Comparison of ENCODE assay signal across 8 mouse cellular contexts in the genomic region with DNA sequence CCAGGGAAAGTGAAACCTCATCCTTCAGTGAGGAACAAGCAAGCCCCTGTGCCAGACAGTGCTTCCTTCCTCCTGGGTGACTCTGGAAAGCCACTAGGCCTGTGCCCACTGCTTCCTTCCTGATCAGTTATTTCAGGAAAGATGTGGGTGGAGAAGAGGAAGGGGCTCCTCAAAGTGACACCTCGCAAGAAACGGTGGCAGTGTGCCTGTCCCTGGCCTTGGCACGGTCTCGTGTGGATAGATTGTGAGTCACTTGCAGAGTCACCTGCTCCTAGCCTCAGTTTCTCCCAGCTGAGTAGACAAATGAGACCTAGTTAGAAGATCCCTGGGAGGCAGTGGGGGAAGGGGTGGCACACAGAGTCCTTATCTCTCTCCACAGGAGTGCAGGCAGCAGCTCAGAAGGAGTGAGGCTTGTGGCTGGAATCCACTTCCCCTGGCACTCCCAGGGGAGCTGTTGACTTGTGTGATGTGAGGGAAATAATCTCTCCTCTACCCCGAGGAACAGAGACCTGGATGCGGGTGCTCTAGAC. TPM values are rescaled to one million over a fixed set of nuclear protein-coding genes. Genes with fewer than 3 reads are reported as not detected.
A peak's percentile ranks its signal among the peaks of the same experiment; 100 is the strongest.
DNase-seq lines count a peak whose midpoint lies in the region; ATAC-seq and TF ChIP-seq lines count a peak whose summit lies in the region.

No protein-coding gene starts in this region.

- TF ChIP-seq CTCF in bone marrow macrophage, adult 2 months (IDR thresholded peaks at IDR 0.05; ENCODE audit: low read depth, low read length), result no peak
- no peak for TF ChIP-seq CTCF in lung, embryonic 14.5 days (IDR thresholded peaks at IDR 0.05; ENCODE audit: low read depth)

- H3K4me2 ChIP-seq in heart, embryonic 11.5 days, result peak overlapping the region; percentile 55
- no peak overlapping the region for H3K4me2 ChIP-seq in kidney, embryonic 14.5 days (replicated peaks; ENCODE audit: low read depth, low read length)
- peak overlapping the region; percentile 38 for H3K4me2 ChIP-seq in lung, embryonic 14.5 days

- H3K27ac ChIP-seq in bone marrow macrophage, adult 2 months (ENCODE audit: insufficient read depth, low read depth, low read length), result peak overlapping the region; percentile 94
- peak overlapping the region; percentile 93 for H3K27ac ChIP-seq in heart, embryonic 11.5 days (ENCODE audit: low read depth, low read length)
- peak overlapping the region; percentile 31; the same call in 1 of the 2 replicates for H3K27ac ChIP-seq in kidney, embryonic 14.5 days (ENCODE audit: low read depth, low read length)
- H3K27ac ChIP-seq in lung, embryonic 14.5 days (ENCODE audit: low read depth), result peak overlapping the region; percentile 79

- H3K36me3 ChIP-seq in heart, embryonic 11.5 days (ENCODE audit: control insufficient read depth, insufficient read depth, low read length), result no peaks in the 10 kb centered on the region
- no peaks in the 10 kb centered on the region; the same call in 1 of the 2 replicates for H3K36me3 ChIP-seq in kidney, embryonic 14.5 days (ENCODE audit: control insufficient read depth, insufficient read depth, low read length)
- no peaks in the 10 kb centered on the region for H3K36me3 ChIP-seq in lung, embryonic 14.5 days (ENCODE audit: insufficient read depth)

- WGBS in heart, embryonic 11.5 days (ENCODE audit: insufficient replicate concordance), result 30% methylated on average over 6 of the region's 6 CpGs
- 55% methylated on average over 6 of the region's 6 CpGs for WGBS in kidney, embryonic 14.5 days
- WGBS in lung, embryonic 14.5 days, result 44% methylated on average over 6 of the region's 6 CpGs

- TF ChIP-seq POLR2A in bone marrow macrophage, adult 2 months (IDR thresholded peaks at IDR 0.05; ENCODE audit: borderline replicate concordance, low read depth, low read length), result no peak

- intact Hi-C loops in gastrocnemius, postnatal 36 days (cut with DNase I), result loop anchor here (5.0 kb wide), 1 partner anchor 33 kb away; no protein-coding TSS in a partner anchor

- H3K4me1 ChIP-seq in bone marrow macrophage, adult 2 months (ENCODE audit: control insufficient read depth, insufficient read depth, low read length), result peaks cover 76% of the 10 kb centered on the region
- H3K4me1 ChIP-seq in heart, embryonic 11.5 days (ENCODE audit: control insufficient read depth, insufficient read depth, low read length), result peaks cover 81% of the 10 kb centered on the region
- peaks cover 22% of the 10 kb centered on the region; the same call in 1 of the 2 replicates for H3K4me1 ChIP-seq in kidney, embryonic 14.5 days (ENCODE audit: control insufficient read depth, insufficient read depth, low read length)
- H3K4me1 ChIP-seq in lung, embryonic 14.5 days (ENCODE audit: insufficient read depth), result peaks cover 24% of the 10 kb centered on the region

- peak; percentile 82 for ATAC-seq in heart, embryonic 11.5 days (replicated peaks; ENCODE audit: insufficient number of reproducible peaks, low FRiP score, low TSS enrichment)
- ATAC-seq in kidney, embryonic 14.5 days (ENCODE audit: low FRiP score, low TSS enrichment), result no peak
- peak; percentile 61 for ATAC-seq in lung, embryonic 14.5 days (ENCODE audit: insufficient read depth)

- H3K27me3 ChIP-seq in heart, embryonic 11.5 days (ENCODE audit: control insufficient read depth, insufficient read depth, low read length), result no peaks in the 10 kb centered on the region
- H3K27me3 ChIP-seq in kidney, embryonic 14.5 days (ENCODE audit: control insufficient read depth, insufficient read depth, low read length), result no peaks in the 10 kb centered on the region
- H3K27me3 ChIP-seq in lung, embryonic 14.5 days (ENCODE audit: insufficient read depth, low read length), result no peaks in the 10 kb centered on the region

- peak; percentile 37 for DNase-seq in gastrocnemius, postnatal 25 days
- no peak for DNase-seq in gastrocnemius, postnatal 36 days
- DNase-seq in lung, embryonic 14.5 days, result peak; percentile 30
- peak; percentile 72 to 85 for DNase-seq in spleen, postnatal 10 days (ENCODE audit: low spot score in 2 of 2)
- no peak for DNase-seq in Muller cell, postnatal 12 days (ENCODE audit: inconsistent ontology term)

- peak overlapping the region; percentile 37 for H3K4me3 ChIP-seq in bone marrow macrophage, adult 2 months (ENCODE audit: insufficient read depth, low read length)
- no peak overlapping the region for H3K4me3 ChIP-seq in heart, embryonic 11.5 days (ENCODE audit: low read depth, low read length)
- no peak overlapping the region for H3K4me3 ChIP-seq in kidney, embryonic 14.5 days (ENCODE audit: low read length)
- no peak overlapping the region for H3K4me3 ChIP-seq in lung, embryonic 14.5 days (ENCODE audit: low read depth, low read length)

- H3K9ac ChIP-seq in heart, embryonic 11.5 days (ENCODE audit: low read depth, low read length), result peak overlapping the region; percentile 40; the same call in 1 of the 2 replicates
- H3K9ac ChIP-seq in kidney, embryonic 14.5 days (ENCODE audit: low read depth, low read length), result no peak overlapping the region
- H3K9ac ChIP-seq in lung, embryonic 14.5 days, result no peak overlapping the region

- H3K9me3 ChIP-seq in heart, embryonic 11.5 days (replicated peaks; ENCODE audit: control insufficient read depth, low read length), result no peaks in the 10 kb centered on the region
- no peaks in the 10 kb centered on the region for H3K9me3 ChIP-seq in kidney, embryonic 14.5 days (ENCODE audit: control insufficient read depth, low read length)
- no peaks in the 10 kb centered on the region for H3K9me3 ChIP-seq in lung, embryonic 14.5 days (ENCODE audit: low read depth, low read length)

RNA-seq across cellular contexts. Expression of gene Cox4i2, which starts 35.0 kb away (rescaled TPM):
- total RNA-seq in gastrocnemius, postnatal 25 days (2021), result 1 to 10 TPM; 2.2 to 2.7 TPM
- 1 to 10 TPM; 2.9 TPM for total RNA-seq in gastrocnemius, postnatal 36 days (2021)
- not detected in 2 replicates for polyA plus RNA-seq in bone marrow macrophage, adult 2 months (2012; ENCODE audit: insufficient read depth, insufficient read length, missing spikeins)
- 22.4 and 22.5 TPM in 2 replicates for polyA plus RNA-seq in heart, embryonic 11.5 days (2014; fragmentation: Nextera tagmentation; extraction: Ambion mirVana)
- 12.1 and 18.8 TPM in 2 replicates for polyA plus RNA-seq in kidney, embryonic 14.5 days (2014; fragmentation: Nextera tagmentation; extraction: Ambion mirVana)
- polyA plus RNA-seq in lung, embryonic 14.5 days (2014; fragmentation: Nextera tagmentation; extraction: Ambion mirVana), result 51.4 and 59.6 TPM in 2 replicates

RNA-seq across cellular contexts. Expression of gene Bcl2l1, which starts 42.6 kb away (rescaled TPM):
- 10 to 100 TPM; 13.8 to 16.4 TPM for total RNA-seq in gastrocnemius, postnatal 25 days (2021)
- 10 to 100 TPM; 15.4 to 17.6 TPM for total RNA-seq in gastrocnemius, postnatal 36 days (2021)
- 29.0 and 30.8 TPM in 2 replicates for polyA plus RNA-seq in bone marrow macrophage, adult 2 months (2012; ENCODE audit: insufficient read depth, insufficient read length, missing spikeins)
- polyA plus RNA-seq in heart, embryonic 11.5 days (2014; fragmentation: Nextera tagmentation; extraction: Ambion mirVana), result 69.8 and 73.1 TPM in 2 replicates
- polyA plus RNA-seq in kidney, embryonic 14.5 days (2014; fragmentation: Nextera tagmentation; extraction: Ambion mirVana), result 66.9 and 96.1 TPM in 2 replicates
- 102 and 103 TPM in 2 replicates for polyA plus RNA-seq in lung, embryonic 14.5 days (2014; fragmentation: Nextera tagmentation; extraction: Ambion mirVana)

RNA-seq across cellular contexts. Expression of gene Id1, which starts 52.9 kb away (rescaled TPM):
- total RNA-seq in gastrocnemius, postnatal 25 days (2021), result 10 to 100 TPM in 1 of 2 experiments, 1 to 10 TPM in 1; 9.7 to 14.0 TPM
- total RNA-seq in gastrocnemius, postnatal 36 days (2021), result 10 to 100 TPM; 11.5 to 17.7 TPM
- polyA plus RNA-seq in bone marrow macrophage, adult 2 months (2012; ENCODE audit: insufficient read depth, insufficient read length, missing spikeins), result not detected in 2 replicates
- polyA plus RNA-seq in heart, embryonic 11.5 days (2014; fragmentation: Nextera tagmentation; extraction: Ambion mirVana), result 95.3 and 98.1 TPM in 2 replicates
- 129 and 178 TPM in 2 replicates for polyA plus RNA-seq in kidney, embryonic 14.5 days (2014; fragmentation: Nextera tagmentation; extraction: Ambion mirVana)
- 122 and 123 TPM in 2 replicates for polyA plus RNA-seq in lung, embryonic 14.5 days (2014; fragmentation: Nextera tagmentation; extraction: Ambion mirVana)

RNA-seq across cellular contexts. Expression of gene Tpx2, which starts 58.8 kb away (rescaled TPM):
- 1 to 10 TPM in 1 of 2 experiments, under 1 TPM in 1; 0.92 to 1.5 TPM for total RNA-seq in gastrocnemius, postnatal 25 days (2021)
- total RNA-seq in gastrocnemius, postnatal 36 days (2021), result 1 to 10 TPM; 1.4 to 1.9 TPM
- polyA plus RNA-seq in bone marrow macrophage, adult 2 months (2012; ENCODE audit: insufficient read depth, insufficient read length, missing spikeins), result 35.1 and 38.3 TPM in 2 replicates
- 81.0 and 88.3 TPM in 2 replicates for polyA plus RNA-seq in heart, embryonic 11.5 days (2014; fragmentation: Nextera tagmentation; extraction: Ambion mirVana)
- 107 and 124 TPM in 2 replicates for polyA plus RNA-seq in kidney, embryonic 14.5 days (2014; fragmentation: Nextera tagmentation; extraction: Ambion mirVana)
- 126 and 128 TPM in 2 replicates for polyA plus RNA-seq in lung, embryonic 14.5 days (2014; fragmentation: Nextera tagmentation; extraction: Ambion mirVana)

Comparison
In these comparisons a context has a peak if more than half of its experiments do, and no peak if none do; other contexts are left out.
1. DNase-seq: peak in gastrocnemius, postnatal 25 days (single experiment), lung, embryonic 14.5 days (single experiment) and spleen, postnatal 10 days (2 of 2); none in gastrocnemius, postnatal 36 days (0 of 2) and Muller cell, postnatal 12 days (single experiment).
2. H3K27ac ChIP-seq: peak in every context shown above with its lines; median percentile 94 in bone marrow macrophage, adult 2 months; 93 in heart, embryonic 11.5 days; 79 in lung, embryonic 14.5 days; 31 in kidney, embryonic 14.5 days.
3. RNA of gene Id1, which starts 52.9 kb away (polyA plus RNA-seq): 129 to 178 TPM in kidney, embryonic 14.5 days, 122 to 123 TPM in lung, embryonic 14.5 days and 95.3 to 98.1 TPM in heart, embryonic 11.5 days; not detected in bone marrow macrophage, adult 2 months; every median in the first group is over 10 times any median in the second.